Mouse (Mus musculus) heart, adult 2 months (tissue): ENCODE results near the gene Itgal. TPM values are rescaled to one million over a fixed set of nuclear protein-coding genes. Genes with fewer than 3 reads are reported as not detected.
"Not testable (repeated sequence)": the region's sequence is repeated elsewhere in the genome, so short reads cannot be mapped to it uniquely, and the experiment has no call there.

ENCODE experiments used
- DNase-seq, 2 experiments: peaks; one replicate each; pipeline ENCODE4 v3.0.0; 2021
- H3K27ac ChIP-seq: fragments of 200-600 bp; 2 replicates; pipeline ENCODE4 v1.8.1; 2022
- H3K27me3 ChIP-seq: fragments of 200-500 bp; 2 replicates; pipeline ENCODE4 v1.6.1; 2012; ENCODE audit warnings: mild to moderate bottlenecking, low read length, inconsistent platforms, mixed read lengths; ENCODE audit not compliant: control insufficient read depth, insufficient read depth
- H3K36me3 ChIP-seq: fragments of 200-500 bp; 2 replicates; pipeline ENCODE4 v1.6.1; 2012; ENCODE audit warnings: low read length, inconsistent platforms; ENCODE audit not compliant: control insufficient read depth, insufficient read depth
- H3K4me1 ChIP-seq: fragments of 200-500 bp; 2 replicates; pipeline ENCODE4 v1.6.1; 2011; ENCODE audit warnings: low read length; ENCODE audit not compliant: control insufficient read depth, insufficient read depth
- H3K4me3 ChIP-seq: fragments of 200-600 bp; 2 replicates; pipeline ENCODE4 v1.8.1; 2022
- H3K79me2 ChIP-seq: fragments of 200-500 bp; replicated peaks from 2 replicates; pipeline ENCODE4 v1.6.1; 2012; ENCODE audit warnings: mild to moderate bottlenecking, inconsistent platforms, low read length, moderate library complexity, mixed read lengths; ENCODE audit not compliant: control insufficient read depth, insufficient read depth
- H3K9ac ChIP-seq: fragments of 200-500 bp; 2 replicates; pipeline ENCODE4 v1.6.1; 2012; ENCODE audit warnings: low read depth, mild to moderate bottlenecking, control low read depth, inconsistent platforms, low read length, mixed read lengths
- CTCF ChIP-seq: fragments of 200-600 bp; IDR thresholded peaks from 2 replicates; pipeline ENCODE4 v1.8.1; 2022; ENCODE audit warnings: antibody characterized with exemption, mild to moderate bottlenecking, moderate library complexity
- EP300 ChIP-seq: fragments of 200-500 bp; IDR thresholded peaks from 2 replicates; pipeline ENCODE4 v1.6.1; 2011; ENCODE audit warnings: low read depth, low read length, control low read depth; ENCODE audit not compliant: insufficient read depth
- POLR2A ChIP-seq: fragments of 200-500 bp; IDR thresholded peaks from 2 replicates; pipeline ENCODE4 v1.6.1; 2011; ENCODE audit warnings: mild to moderate bottlenecking, low read depth, low read length, control low read depth; ENCODE audit not compliant: insufficient read depth
- WGBS: fragments of 180-500 bp; shearing (Covaris S2); methylation state at CpG from one replicate; pipeline ENCODE4 v1.1.7; 2018; 5-methylcytosine and 5-hydroxymethylcytosine counted together
- intact Hi-C: fragments of 180-260 bp; cut with DNase I; formaldehyde crosslinking; loops from one replicate; pipeline ENCODE4 v1.15.1; 2025
- polyA plus RNA-seq: library from polyadenylated mRNA; depleted of rRNA; stranded (reverse); fragments of >200 nt; gene quantifications from 2 replicates; pipeline ENCODE4 v1.2.3, GENCODE M21; 2012
- total RNA-seq, 2 experiments: library from RNA; stranded (reverse); gene quantifications; 2 replicates each; pipeline ENCODE4 v1.2.3; 2021

Gene Itgal
- total and polyA plus RNA-seq, 3 experiments, result 1.7 to 5.0 (median 2.3) TPM

DNA sequence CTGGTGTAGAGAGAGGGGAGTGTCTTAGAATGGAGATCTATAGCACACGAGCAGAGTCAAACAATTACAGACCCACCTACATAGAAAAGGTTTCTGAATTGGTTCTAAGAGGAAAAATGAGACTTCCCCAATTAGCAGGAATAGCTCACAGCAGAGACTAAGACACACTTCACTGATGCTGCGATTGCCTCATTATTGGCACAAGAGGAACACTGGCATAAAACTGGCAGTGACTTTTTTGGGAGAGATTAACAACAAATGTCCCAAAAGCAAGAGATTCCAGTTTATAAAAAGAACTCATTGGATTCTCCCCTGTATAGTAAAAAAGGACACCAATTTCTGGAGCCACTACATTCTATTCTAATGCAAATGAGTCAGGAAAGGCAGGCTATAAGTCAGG is 61.8 kb downstream of the Itgal start:
- intact Hi-C loops, result no loop called here
- no peak for TF ChIP-seq CTCF
- no peak for TF ChIP-seq EP300
- TF ChIP-seq POLR2A, result no peak
- Histone ChIP-seq H3K79me2 (no peaks in the 10 kb centered on the region), H3K27ac (no peak overlapping the region), H3K27me3 (no peaks in the 10 kb centered on the region), H3K4me3 (no peak overlapping the region), H3K36me3 (no peaks in the 10 kb centered on the region), H3K9ac (no peak overlapping the region), H3K4me1 (no peaks in the 10 kb centered on the region)
- DNase-seq, result no peak
- WGBS, result 59% methylated on average over 2 of the region's 2 CpGs

DNA sequence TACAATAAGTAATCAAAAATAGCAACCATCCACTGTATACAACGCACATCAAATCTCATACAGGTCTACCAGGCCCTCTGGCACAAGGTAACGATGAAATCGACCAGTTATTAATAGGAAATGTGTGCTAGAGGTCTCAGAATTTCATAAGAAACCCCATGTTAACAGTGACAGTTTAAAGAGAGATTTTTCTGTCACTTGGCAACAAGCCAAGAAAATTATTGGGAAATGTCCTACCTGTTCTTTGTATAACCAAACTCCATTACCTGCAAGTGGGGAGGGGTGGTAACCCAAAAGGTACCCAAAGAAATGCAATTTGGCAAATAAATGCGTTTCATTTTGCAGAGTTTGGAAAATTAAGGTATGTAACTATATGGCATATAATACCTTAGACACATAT is 62.4 kb downstream of the Itgal start:
- H3K27ac ChIP-seq, result no peak overlapping the region
- H3K27me3 ChIP-seq, result no peaks in the 10 kb centered on the region
- H3K4me3 ChIP-seq, result no peak overlapping the region
- H3K9ac ChIP-seq, result no peak overlapping the region
- H3K4me1 ChIP-seq, result no peaks in the 10 kb centered on the region
- no peak for TF ChIP-seq EP300
- no peak for TF ChIP-seq CTCF
- no peak for TF ChIP-seq POLR2A
- no peak for DNase-seq
- H3K36me3 ChIP-seq, result no peaks in the 10 kb centered on the region
- intact Hi-C loops, result no loop called here
- H3K79me2 ChIP-seq, result no peaks in the 10 kb centered on the region
- 63% methylated on average over 4 of the region's 4 CpGs for WGBS

DNA sequence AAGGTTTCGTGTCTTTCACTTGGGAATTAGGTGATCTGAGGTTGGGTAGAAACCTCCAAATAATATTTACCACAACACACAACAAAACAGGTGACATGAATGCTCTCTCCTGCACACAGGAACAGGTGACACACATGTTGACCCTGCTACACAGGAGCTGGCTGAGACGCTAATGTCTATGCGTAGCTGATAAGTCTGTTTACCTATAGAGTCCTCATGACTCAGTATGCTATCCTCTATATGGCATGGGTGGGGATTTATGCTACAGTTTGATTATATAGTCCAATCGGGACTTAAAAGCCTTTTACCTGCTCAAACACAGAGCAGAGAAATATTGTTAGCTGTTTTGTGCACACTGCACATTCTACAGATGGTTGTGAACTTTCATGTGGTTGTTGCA is 64.2 kb downstream of the Itgal start:
- Histone ChIP-seq H3K27me3 (no peaks in the 10 kb centered on the region), H3K27ac (no peak overlapping the region)

DNA sequence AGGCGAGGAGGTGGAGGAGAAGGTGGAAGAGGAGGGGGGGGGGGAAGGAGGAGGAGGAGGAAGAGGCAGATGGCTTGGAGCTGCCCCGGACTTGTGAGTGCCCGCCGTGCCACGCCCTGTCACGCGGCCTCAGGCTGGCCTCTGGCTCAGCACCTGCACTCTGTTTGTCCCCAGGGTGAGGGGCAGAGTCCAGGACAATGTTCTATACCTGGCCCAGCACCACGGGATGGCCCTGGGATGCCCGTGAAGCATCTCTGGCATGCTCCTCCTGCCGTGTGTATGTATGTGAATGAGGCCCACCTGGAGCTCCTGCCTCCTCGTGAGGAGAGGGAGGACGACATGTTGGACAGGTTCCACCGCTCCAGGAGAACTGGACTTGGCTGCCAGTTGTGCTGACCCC is 65.4 kb downstream of the Itgal start:
- Histone ChIP-seq H3K27ac (no peak overlapping the region), H3K4me3 (no peak overlapping the region), H3K79me2 (no peaks in the 10 kb centered on the region), H3K4me1 (no peaks in the 10 kb centered on the region), H3K27me3 (no peaks in the 10 kb centered on the region), H3K9ac (no peak overlapping the region), H3K36me3 (no peaks in the 10 kb centered on the region)
- no peak for DNase-seq
- intact Hi-C loops, result loop anchor here (5.0 kb wide), 2 partner anchors 46 to 151 kb away; partner anchors contain the start of genes Srcap and Zfp764
- no peak for TF ChIP-seq CTCF
- no peak for TF ChIP-seq EP300
- TF ChIP-seq POLR2A, result no peak
- 51% methylated on average over 13 of the region's 13 CpGs for WGBS

More for the DNA sequence above, 64.2 kb downstream of the Itgal start:
- Histone ChIP-seq H3K4me3 (no peak overlapping the region), H3K4me1 (no peaks in the 10 kb centered on the region), H3K9ac (no peak overlapping the region), H3K36me3 (no peaks in the 10 kb centered on the region), H3K79me2 (no peaks in the 10 kb centered on the region)
- intact Hi-C loops, result loop anchor here (5.0 kb wide), 2 partner anchors 47 to 152 kb away; partner anchors contain the start of genes Srcap and Zfp764
- 59% methylated on average over 4 of the region's 4 CpGs for WGBS
- no peak for DNase-seq
- TF ChIP-seq EP300, result no peak
- TF ChIP-seq CTCF, result no peak
- TF ChIP-seq POLR2A, result no peak

GRCm38 (mm10) chr7:127362418-127362817 is 66.4 kb downstream of the Itgal start:
- WGBS, result 19% methylated on average over 13 of the region's 13 CpGs
- not testable (repeated sequence) for H3K27me3 ChIP-seq, H3K9ac ChIP-seq, H3K4me1 ChIP-seq, H3K79me2 ChIP-seq, H3K27ac ChIP-seq, H3K36me3 ChIP-seq
- peak overlapping the region; percentile 22 for H3K4me3 ChIP-seq
- DNase-seq, result peak in 1 of 2 experiments; percentile 18
- intact Hi-C loops, result loop anchor here (1.0 to 5.0 kb wide), 3 partner anchors 45 to 150 kb away; partner anchors contain the start of genes Srcap and Zfp764
- TF ChIP-seq CTCF, result peak; percentile 95

- Histone ChIP-seq H3K9ac (peak overlapping the region; percentile 75), H3K36me3 (no peaks in the 10 kb centered on the region), H3K4me3 (peak overlapping the region; percentile 34), H3K79me2 (no peaks in the 10 kb centered on the region), H3K4me1 (no peaks in the 10 kb centered on the region), H3K27me3 (no peaks in the 10 kb centered on the region), H3K27ac (peak overlapping the region; percentile 33; the same call in 1 of the 2 replicates)
- intact Hi-C loops, result loop anchor here (5.0 kb wide), 2 partner anchors 44 to 149 kb away; partner anchors contain the start of genes Srcap and Zfp764
- TF ChIP-seq EP300, result no peak
- DNase-seq, result peak; percentile 14 to 47
- WGBS, result 8% methylated on average over 24 of the region's 24 CpGs
Observed at GRCm38 (mm10) chr7:127363475-127363921, 67.4 kb downstream of the Itgal start.
